In the genomic region with DNA sequence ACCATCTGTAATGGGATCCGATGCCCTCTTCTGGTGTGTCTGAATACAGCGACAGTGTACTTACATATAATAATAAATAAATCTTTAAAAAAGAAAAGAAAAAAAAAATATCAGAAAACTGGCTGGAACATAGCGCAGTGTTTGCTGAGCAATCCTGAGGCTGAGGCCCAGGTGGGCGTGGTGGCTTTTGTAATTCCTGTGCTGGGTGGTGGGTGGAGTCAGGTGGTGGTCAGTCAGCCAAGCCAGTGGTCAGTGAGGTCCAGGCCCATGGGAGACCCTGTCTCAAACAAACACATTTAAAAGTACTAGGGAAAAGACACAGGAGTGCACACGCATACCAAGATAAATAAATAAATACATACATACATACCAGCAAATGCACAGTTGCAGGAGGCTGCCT, we compare ENCODE assay signal across 8 mouse cellular contexts. TPM values are rescaled to one million over a fixed set of nuclear protein-coding genes. Genes with fewer than 3 reads are reported as not detected.
DNase-seq lines count a peak whose midpoint lies in the region; ATAC-seq and TF ChIP-seq lines count a peak whose summit lies in the region.

No protein-coding gene starts in this region.

- H3K27me3 ChIP-seq in forebrain, embryonic 15.5 days = no peaks in the 10 kb centered on the region
- no peaks in the 10 kb centered on the region for H3K27me3 ChIP-seq in forebrain, embryonic 10.5 days (ENCODE audit: poor library complexity, severe bottlenecking)
- H3K27me3 ChIP-seq in heart, embryonic 12.5 days (replicated peaks) = no peaks in the 10 kb centered on the region
- H3K27me3 ChIP-seq in lung, embryonic 14.5 days (ENCODE audit: insufficient read depth, low read length) = no peaks in the 10 kb centered on the region

- H3K36me3 ChIP-seq in forebrain, embryonic 15.5 days = peaks cover 15% of the 10 kb centered on the region
- peaks cover 18% of the 10 kb centered on the region for H3K36me3 ChIP-seq in forebrain, embryonic 10.5 days (replicated peaks)
- peaks cover 4% of the 10 kb centered on the region for H3K36me3 ChIP-seq in heart, embryonic 12.5 days
- 0 out of 2 replicates have a peak, but pooled peaks cover 2% of the 10 kb centered on the region for H3K36me3 ChIP-seq in lung, embryonic 14.5 days (ENCODE audit: insufficient read depth)

- H3K4me3 ChIP-seq in forebrain, embryonic 15.5 days = no peak overlapping the region
- no peak overlapping the region for H3K4me3 ChIP-seq in forebrain, embryonic 10.5 days
- no peak overlapping the region for H3K4me3 ChIP-seq in heart, embryonic 12.5 days
- H3K4me3 ChIP-seq in lung, embryonic 14.5 days (ENCODE audit: low read depth, low read length) = no peak overlapping the region

- H3K4me1 ChIP-seq in forebrain, embryonic 15.5 days = peaks cover 16% of the 10 kb centered on the region
- H3K4me1 ChIP-seq in forebrain, embryonic 10.5 days = peaks cover 24% of the 10 kb centered on the region
- H3K4me1 ChIP-seq in heart, embryonic 12.5 days (replicated peaks) = peaks cover 15% of the 10 kb centered on the region
- no peaks in the 10 kb centered on the region for H3K4me1 ChIP-seq in lung, embryonic 14.5 days (ENCODE audit: insufficient read depth)

- no peak overlapping the region for H3K4me2 ChIP-seq in forebrain, embryonic 15.5 days (replicated peaks)
- H3K4me2 ChIP-seq in heart, embryonic 12.5 days = no peak overlapping the region
- H3K4me2 ChIP-seq in lung, embryonic 14.5 days = no peak overlapping the region

- no peaks in the 10 kb centered on the region for H3K9me3 ChIP-seq in forebrain, embryonic 15.5 days
- no peaks in the 10 kb centered on the region for H3K9me3 ChIP-seq in forebrain, embryonic 10.5 days
- no peaks in the 10 kb centered on the region for H3K9me3 ChIP-seq in heart, embryonic 12.5 days (replicated peaks)
- no peaks in the 10 kb centered on the region for H3K9me3 ChIP-seq in lung, embryonic 14.5 days (ENCODE audit: low read depth, low read length)

- 95% methylated on average over 5 of the region's 5 CpGs for WGBS in forebrain, embryonic 15.5 days
- 87% methylated on average over 5 of the region's 5 CpGs for WGBS in forebrain, embryonic 10.5 days
- 90% methylated on average over 5 of the region's 5 CpGs for WGBS in heart, embryonic 12.5 days
- WGBS in lung, embryonic 14.5 days = 76% methylated on average over 5 of the region's 5 CpGs

- no peak for TF ChIP-seq CTCF in lung, embryonic 14.5 days (IDR thresholded peaks at IDR 0.05; ENCODE audit: low read depth)

- no peak for ATAC-seq in forebrain, embryonic 15.5 days (replicated peaks)
- peak; percentile 76 for ATAC-seq in heart, embryonic 12.5 days (ENCODE audit: insufficient number of reproducible peaks, low FRiP score)
- no peak for ATAC-seq in lung, embryonic 14.5 days (ENCODE audit: insufficient read depth)

- H3K9ac ChIP-seq in forebrain, embryonic 15.5 days (replicated peaks) = no peak overlapping the region
- H3K9ac ChIP-seq in heart, embryonic 12.5 days = no peak overlapping the region
- H3K9ac ChIP-seq in lung, embryonic 14.5 days = no peak overlapping the region

- DNase-seq in forebrain, embryonic 10.5 days (ENCODE audit: extremely low spot score, low spot score) = no peak
- peak; percentile 79 for DNase-seq in 3T3-L1 (ENCODE audit: low read depth, low spot score)
- DNase-seq in lung, embryonic 14.5 days = no peak
- DNase-seq in right cerebral cortex, postnatal 36 days (ENCODE audit: low spot score in 2 of 2) = no peak
- DNase-seq in cerebellum, adult 11-12 months = no peak
- DNase-seq in c-Kit-positive CD71-positive TER-119-positive erythroid progenitor cells, embryonic 14.5 days (ENCODE audit: low spot score) = no peak

- H3K27ac ChIP-seq in forebrain, embryonic 15.5 days (replicated peaks) = peak overlapping the region; percentile 57
- H3K27ac ChIP-seq in forebrain, embryonic 10.5 days = no peak overlapping the region
- H3K27ac ChIP-seq in heart, embryonic 12.5 days (ENCODE audit: poor library complexity, severe bottlenecking) = no peak overlapping the region
- H3K27ac ChIP-seq in lung, embryonic 14.5 days (ENCODE audit: low read depth) = peak overlapping the region; percentile 78; the same call in 1 of the 2 replicates

RNA-seq across cellular contexts. Expression of a gene that starts 5.5 kb away (rescaled TPM):
- polyA plus RNA-seq in forebrain, embryonic 15.5 days (2015; fragmentation: Nextera tagmentation; extraction: Ambion mirVana) = 92.1 and 94.4 TPM in 2 replicates
- 169 and 172 TPM in 2 replicates for polyA plus RNA-seq in forebrain, embryonic 10.5 days (2016; fragmentation: Nextera tagmentation; extraction: Ambion mirVana)
- polyA plus RNA-seq in heart, embryonic 12.5 days (2016; fragmentation: Nextera tagmentation; extraction: Ambion mirVana) = 90.0 and 91.1 TPM in 2 replicates
- 45.7 and 47.0 TPM in 2 replicates for polyA plus RNA-seq in lung, embryonic 14.5 days (2014; fragmentation: Nextera tagmentation; extraction: Ambion mirVana)

RNA-seq across cellular contexts. Expression of a gene that starts 34.7 kb away (rescaled TPM):
- polyA plus RNA-seq in forebrain, embryonic 15.5 days (2015; fragmentation: Nextera tagmentation; extraction: Ambion mirVana) = 21.9 and 26.8 TPM in 2 replicates
- 64.8 and 69.1 TPM in 2 replicates for polyA plus RNA-seq in forebrain, embryonic 10.5 days (2016; fragmentation: Nextera tagmentation; extraction: Ambion mirVana)
- polyA plus RNA-seq in heart, embryonic 12.5 days (2016; fragmentation: Nextera tagmentation; extraction: Ambion mirVana) = 26.9 and 27.9 TPM in 2 replicates
- 42.7 and 44.3 TPM in 2 replicates for polyA plus RNA-seq in lung, embryonic 14.5 days (2014; fragmentation: Nextera tagmentation; extraction: Ambion mirVana)

RNA-seq across cellular contexts. Expression of a gene that starts 45.5 kb away (rescaled TPM):
- polyA plus RNA-seq in forebrain, embryonic 15.5 days (2015; fragmentation: Nextera tagmentation; extraction: Ambion mirVana) = 1.2 and 1.3 TPM in 2 replicates
- polyA plus RNA-seq in forebrain, embryonic 10.5 days (2016; fragmentation: Nextera tagmentation; extraction: Ambion mirVana) = 0.30 TPM in 1 of 2 replicates, not detected in the other
- polyA plus RNA-seq in heart, embryonic 12.5 days (2016; fragmentation: Nextera tagmentation; extraction: Ambion mirVana) = not detected in 2 replicates
- polyA plus RNA-seq in lung, embryonic 14.5 days (2014; fragmentation: Nextera tagmentation; extraction: Ambion mirVana) = not detected in 2 replicates

Comparison
In these comparisons a context has a peak if more than half of its experiments do, and no peak if none do; other contexts are left out.
1. H3K27ac ChIP-seq: peak in forebrain, embryonic 15.5 days (single experiment) and lung, embryonic 14.5 days (single experiment); none in forebrain, embryonic 10.5 days (single experiment) and heart, embryonic 12.5 days (single experiment).